Mouse (Mus musculus) stomach, postnatal 0 days (tissue): ENCODE measurements around the gene Atxn10.

Source experiments
- CTCF ChIP-seq: IDR thresholded peaks from 2 replicates; pipeline ENCODE4 v1.5.1; 2016; ENCODE audit warnings: antibody characterized with exemption, low read depth, mild to moderate bottlenecking, moderate library complexity
- EP300 ChIP-seq: optimal IDR thresholded peaks from 2 replicates; pipeline ENCODE3; 2016; ENCODE audit warnings: antibody characterized with exemption

DNA sequence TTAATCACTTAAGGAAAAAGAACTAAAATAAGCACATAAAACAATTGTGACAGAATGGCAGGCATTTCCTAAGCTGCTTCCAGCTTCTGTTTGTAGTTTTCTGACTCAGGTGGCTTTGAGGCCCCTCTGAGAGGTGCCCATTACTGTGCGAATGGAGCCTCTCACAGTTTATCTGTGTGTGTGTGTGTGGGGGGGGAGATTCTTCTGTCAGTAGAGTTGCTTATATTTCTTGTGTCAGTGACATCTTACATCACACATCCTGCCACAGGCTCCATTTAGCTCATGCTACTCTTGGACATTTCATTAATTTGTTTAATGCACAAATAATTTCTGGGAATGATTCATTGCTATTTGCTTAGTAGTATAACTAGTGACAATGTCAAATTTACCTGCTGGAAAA is 70.8 kb downstream of the Atxn10 start:
- TF ChIP-seq CTCF = no peak
- TF ChIP-seq EP300 = no peak
